Mouse (Mus musculus): Measurements from ENCODE around the gene Runx1.

The Runx1 gene

GRCm38 (mm10) chr16:92615234-92615799 lies 210.6 kb downstream of the Runx1 start:
- DNase-seq (ENCODE audit: extremely low spot score, low spot score), result no peak

GRCm38 (mm10) chr16:92612546-92612945 lies 213.4 kb downstream of the Runx1 start:
- no peak for DNase-seq (ENCODE audit: extremely low spot score, low spot score)

- DNase-seq (ENCODE audit: extremely low spot score, low spot score), result no peak
Observed at GRCm38 (mm10) chr16:92611641-92612149, 214.3 kb downstream of the Runx1 start.

- no peak for DNase-seq (ENCODE audit: extremely low spot score, low spot score)
Observed at GRCm38 (mm10) chr16:92610464-92610863, 215.5 kb downstream of the Runx1 start.

GRCm38 (mm10) chr16:92609717-92610077 lies 216.3 kb downstream of the Runx1 start:
- DNase-seq (ENCODE audit: extremely low spot score, low spot score), result no peak

- DNase-seq (ENCODE audit: extremely low spot score, low spot score), result peak; percentile 41
Observed at GRCm38 (mm10) chr16:92609006-92609716, 216.8 kb downstream of the Runx1 start.

GRCm38 (mm10) chr16:92608180-92608960 lies 217.6 kb downstream of the Runx1 start:
- DNase-seq (ENCODE audit: extremely low spot score, low spot score), result no peak

GRCm38 (mm10) chr16:92606491-92606965 lies 219.4 kb downstream of the Runx1 start:
- DNase-seq (ENCODE audit: extremely low spot score, low spot score), result no peak

GRCm38 (mm10) chr16:92605606-92606490 lies 220.1 kb downstream of the Runx1 start:
- DNase-seq (ENCODE audit: extremely low spot score, low spot score), result peak; percentile 59

GRCm38 (mm10) chr16:92602504-92602903 lies 223.4 kb downstream of the Runx1 start:
- no peak for DNase-seq (ENCODE audit: extremely low spot score, low spot score)

- DNase-seq (ENCODE audit: extremely low spot score, low spot score), result no peak
Observed at GRCm38 (mm10) chr16:92601270-92601826, 224.6 kb downstream of the Runx1 start.

GRCm38 (mm10) chr16:92599451-92599850 lies 226.5 kb downstream of the Runx1 start:
- DNase-seq (ENCODE audit: extremely low spot score, low spot score), result no peak

- DNase-seq (ENCODE audit: extremely low spot score, low spot score), result no peak
Observed at GRCm38 (mm10) chr16:92597655-92598054, 228.3 kb downstream of the Runx1 start.

- no peak for DNase-seq (ENCODE audit: extremely low spot score, low spot score)
Observed at GRCm38 (mm10) chr16:92592207-92592606, 233.7 kb downstream of the Runx1 start.

GRCm38 (mm10) chr16:92591783-92592182 lies 234.2 kb downstream of the Runx1 start:
- DNase-seq (ENCODE audit: extremely low spot score, low spot score), result no peak

GRCm38 (mm10) chr16:92587836-92588235 lies 238.1 kb downstream of the Runx1 start:
- no peak for DNase-seq (ENCODE audit: extremely low spot score, low spot score)

GRCm38 (mm10) chr16:92581767-92582166 lies 244.2 kb downstream of the Runx1 start:
- no peak for DNase-seq (ENCODE audit: extremely low spot score, low spot score)

- DNase-seq (ENCODE audit: extremely low spot score, low spot score), result no peak
Observed at GRCm38 (mm10) chr16:92580981-92581380, 245.0 kb downstream of the Runx1 start.

GRCm38 (mm10) chr16:92578915-92579653 lies 246.9 kb downstream of the Runx1 start:
- no peak for DNase-seq (ENCODE audit: extremely low spot score, low spot score)

- DNase-seq (ENCODE audit: extremely low spot score, low spot score), result no peak
Observed at GRCm38 (mm10) chr16:92577381-92577780, 248.6 kb downstream of the Runx1 start.
